Mouse (Mus musculus) forebrain, embryonic 16.5 days (tissue): ENCODE measurements at regions not wholly inside any gene's neighbourhood (a gene's known extent, or its start where the extent isn't known, plus 50 kb on each side); places are given as distances from the start of the nearest gene placed in this dataset.

Experiments used
- ATAC-seq: fragments of 200-750 bp; cut with Nextera tagmentation; 2 replicates; pipeline ENCODE4 v1.8.0; 2017; ENCODE audit warnings: mild to moderate bottlenecking, moderate library complexity
- H3K27ac ChIP-seq: fragments of 300-500 bp; sonication (generic); 2 replicates; pipeline ENCODE4 v1.5.1; 2014; ENCODE audit warnings: low read length, control low read depth
- H3K27me3 ChIP-seq: fragments of 300-500 bp; sonication (generic); replicated peaks from 2 replicates; pipeline ENCODE4 v1.6.1; 2014; ENCODE audit warnings: low read length; ENCODE audit not compliant: control insufficient read depth, insufficient read depth
- H3K36me3 ChIP-seq: fragments of 300-500 bp; sonication (generic); 2 replicates; pipeline ENCODE4 v1.6.1; 2014; ENCODE audit not compliant: control insufficient read depth, insufficient read depth
- H3K4me1 ChIP-seq: fragments of 300-500 bp; sonication (generic); replicated peaks from 2 replicates; pipeline ENCODE4 v1.6.1; 2014; ENCODE audit warnings: low read length; ENCODE audit not compliant: control insufficient read depth, insufficient read depth
- H3K4me2 ChIP-seq: fragments of 300-500 bp; sonication (generic); 2 replicates; pipeline ENCODE4 v1.6.1; 2014; ENCODE audit warnings: mild to moderate bottlenecking, low read length, control low read depth
- H3K4me3 ChIP-seq: fragments of 300-500 bp; sonication (generic); replicated peaks from 2 replicates; pipeline ENCODE4 v1.5.1; 2014; ENCODE audit warnings: mild to moderate bottlenecking, low read length, control low read depth
- H3K9ac ChIP-seq: fragments of 300-500 bp; sonication (generic); replicated peaks from 2 replicates; pipeline ENCODE4 v1.6.1; 2014; ENCODE audit warnings: low read depth, low read length, control low read depth
- H3K9me3 ChIP-seq: fragments of 300-500 bp; sonication (generic); 2 replicates; pipeline ENCODE4 v1.6.1; 2016; ENCODE audit warnings: low read length; ENCODE audit not compliant: control insufficient read depth
- WGBS: fragments of 180-500 bp; shearing (Covaris S2); extraction: QIAGEN DNeasy Blood & Tissue Kit; methylation state at CpG from one replicate; pipeline ENCODE4 v1.1.7; 2014; 5-methylcytosine and 5-hydroxymethylcytosine counted together

GRCm38 (mm10) chr14:114790946-114791830 lies 300.8 kb upstream of the Gpc5 start:
- H3K27ac ChIP-seq, result no peak overlapping the region
- ATAC-seq, result peak; percentile 93
- H3K4me3 ChIP-seq, result peak overlapping the region; percentile 21
- no peaks in the 10 kb centered on the region for H3K36me3 ChIP-seq
- 15% methylated on average over 13 of the region's 13 CpGs for WGBS
- H3K4me2 ChIP-seq, result peak overlapping the region; percentile 47
- H3K27me3 ChIP-seq, result no peaks in the 10 kb centered on the region
- H3K4me1 ChIP-seq, result no peaks in the 10 kb centered on the region
- H3K9ac ChIP-seq, result 0 out of 2 replicates have a peak overlapping the region, but pooled peaks have one; percentile 24
- H3K9me3 ChIP-seq, result no peaks in the 10 kb centered on the region

- Histone ChIP-seq H3K9ac (no peak overlapping the region), H3K4me1 (no peaks in the 10 kb centered on the region), H3K27me3 (no peaks in the 10 kb centered on the region), H3K27ac (no peak overlapping the region), H3K4me3 (no peak overlapping the region), H3K4me2 (no peak overlapping the region), H3K36me3 (no peaks in the 10 kb centered on the region), H3K9me3 (no peaks in the 10 kb centered on the region)
- 62% methylated on average over 4 of the region's 4 CpGs for WGBS
- ATAC-seq, result peak; percentile 61
Observed at GRCm38 (mm10) chr14:114791831-114792224, 300.2 kb upstream of the Gpc5 start.

- Histone ChIP-seq H3K27me3 (no peaks in the 10 kb centered on the region), H3K4me1 (no peaks in the 10 kb centered on the region), H3K4me2 (no peak overlapping the region), H3K36me3 (no peaks in the 10 kb centered on the region), H3K9ac (no peak overlapping the region), H3K9me3 (no peaks in the 10 kb centered on the region), H3K4me3 (no peak overlapping the region), H3K27ac (no peak overlapping the region)
- WGBS, result 92% methylated on average over 11 of the region's 11 CpGs
- ATAC-seq, result no peak
Observed at GRCm38 (mm10) chr14:114804643-114805042, 287.4 kb upstream of the Gpc5 start.

GRCm38 (mm10) chr14:114808621-114809020 lies 283.4 kb upstream of the Gpc5 start:
- Histone ChIP-seq H3K9ac (no peak overlapping the region), H3K9me3 (no peaks in the 10 kb centered on the region), H3K36me3 (no peaks in the 10 kb centered on the region), H3K27ac (no peak overlapping the region), H3K4me1 (no peaks in the 10 kb centered on the region), H3K27me3 (no peaks in the 10 kb centered on the region), H3K4me3 (no peak overlapping the region), H3K4me2 (no peak overlapping the region)
- no peak for ATAC-seq
- 71% methylated on average over 2 of the region's 2 CpGs for WGBS

- H3K27me3 ChIP-seq, result no peaks in the 10 kb centered on the region
- no peak overlapping the region for H3K4me2 ChIP-seq
- WGBS, result 29% methylated on average over 1 of the region's 1 CpGs
- ATAC-seq, result no peak
- no peak overlapping the region for H3K9ac ChIP-seq
- no peak overlapping the region for H3K27ac ChIP-seq
- no peaks in the 10 kb centered on the region for H3K4me1 ChIP-seq
- H3K4me3 ChIP-seq, result no peak overlapping the region
- no peaks in the 10 kb centered on the region for H3K36me3 ChIP-seq
- H3K9me3 ChIP-seq, result no peaks in the 10 kb centered on the region
Observed at GRCm38 (mm10) chr14:114820677-114821076, 271.3 kb upstream of the Gpc5 start.

- Histone ChIP-seq H3K9ac (no peak overlapping the region), H3K36me3 (no peaks in the 10 kb centered on the region), H3K4me1 (no peaks in the 10 kb centered on the region), H3K4me3 (no peak overlapping the region), H3K9me3 (no peaks in the 10 kb centered on the region), H3K27ac (no peak overlapping the region), H3K4me2 (no peak overlapping the region), H3K27me3 (no peaks in the 10 kb centered on the region)
- WGBS, result 15% methylated on average over 2 of the region's 2 CpGs
- peak; percentile 45; the same call in 1 of the 2 replicates for ATAC-seq
Observed at GRCm38 (mm10) chr14:114821098-114821594, 270.9 kb upstream of the Gpc5 start.

- Histone ChIP-seq H3K9ac (no peak overlapping the region), H3K36me3 (no peaks in the 10 kb centered on the region), H3K4me2 (no peak overlapping the region), H3K4me3 (no peak overlapping the region), H3K9me3 (no peaks in the 10 kb centered on the region), H3K4me1 (no peaks in the 10 kb centered on the region), H3K27ac (no peak overlapping the region), H3K27me3 (no peaks in the 10 kb centered on the region)
- no peak for ATAC-seq
- WGBS, result 97% methylated on average over 5 of the region's 5 CpGs
Observed at GRCm38 (mm10) chr14:114821672-114822071, 270.3 kb upstream of the Gpc5 start.

- H3K27ac ChIP-seq, result no peak overlapping the region
- no peaks in the 10 kb centered on the region for H3K4me1 ChIP-seq
- no peaks in the 10 kb centered on the region for H3K9me3 ChIP-seq
- H3K27me3 ChIP-seq, result no peaks in the 10 kb centered on the region
- H3K9ac ChIP-seq, result no peak overlapping the region
- no peak overlapping the region for H3K4me3 ChIP-seq
- no peak for ATAC-seq
- WGBS, result 73% methylated on average over 10 of the region's 10 CpGs
- no peak overlapping the region for H3K4me2 ChIP-seq
- H3K36me3 ChIP-seq, result no peaks in the 10 kb centered on the region
Observed at GRCm38 (mm10) chr14:114826662-114827321, 265.2 kb upstream of the Gpc5 start.

- H3K9ac ChIP-seq, result no peak overlapping the region
Observed at GRCm38 (mm10) chr14:114829310-114829709, 262.7 kb upstream of the Gpc5 start.

More at GRCm38 (mm10) chr14:114829310-114829709, 262.7 kb upstream of the Gpc5 start:
- no peak for ATAC-seq
- Histone ChIP-seq H3K4me3 (no peak overlapping the region), H3K27me3 (no peaks in the 10 kb centered on the region), H3K4me2 (no peak overlapping the region), H3K9me3 (no peaks in the 10 kb centered on the region), H3K36me3 (no peaks in the 10 kb centered on the region), H3K27ac (no peak overlapping the region), H3K4me1 (no peaks in the 10 kb centered on the region)
- 20% methylated on average over 2 of the region's 2 CpGs for WGBS
